Mouse (Mus musculus): ENCODE data around the gene Cyp8b1.

Cyp8b1 gene

GRCm38 (mm10) chr9:121916102-121916501 lies at the start of gene Cyp8b1:
Gene Cyp8b1 (minus strand): TSS chr9:121916305.
- no peak for DNase-seq (ENCODE audit: low read depth, low spot score)

GRCm38 (mm10) chr9:121964941-121965340 lies 48.8 kb upstream of the Cyp8b1 start:
- DNase-seq (ENCODE audit: low read depth, low spot score): no peak

DNA sequence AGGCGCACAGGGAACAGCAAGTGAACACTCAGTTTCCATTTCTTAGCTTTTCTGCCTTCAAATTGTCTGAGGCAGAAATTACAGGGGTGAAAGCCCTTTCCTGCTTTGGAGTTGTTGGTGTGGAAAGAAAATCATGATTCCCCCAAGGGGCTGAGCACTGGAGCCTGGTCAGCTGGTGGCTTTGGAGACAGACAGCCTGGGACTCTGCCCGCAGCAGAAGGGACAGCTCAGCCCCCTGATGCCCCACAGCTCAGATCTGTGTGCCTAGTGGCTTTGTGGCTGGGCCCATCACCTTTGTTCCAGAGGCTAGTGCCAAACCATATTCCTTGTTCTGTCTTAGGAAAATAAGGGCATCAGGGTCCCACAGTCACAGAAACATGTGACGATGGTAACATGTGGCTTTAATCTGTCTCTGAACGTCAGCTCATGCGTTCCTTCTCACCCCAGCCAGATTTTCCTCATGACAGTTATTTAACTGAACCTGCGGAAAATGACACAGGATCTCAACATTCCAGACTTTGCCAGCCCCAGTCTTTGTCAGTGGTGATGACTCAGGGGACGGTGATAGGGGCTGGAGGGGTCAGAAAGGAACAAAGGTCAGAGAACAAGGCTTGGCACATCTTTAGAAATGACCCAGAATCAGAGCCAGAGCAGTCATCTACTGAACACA lies 44.0 kb upstream of the Cyp8b1 start:
- no peak for DNase-seq (ENCODE audit: low read depth, low spot score)

GRCm38 (mm10) chr9:121952596-121952995 lies 36.5 kb upstream of the Cyp8b1 start:
- no peak for DNase-seq (ENCODE audit: low read depth, low spot score)

- no peak for DNase-seq (ENCODE audit: low read depth, low spot score)
Measured at GRCm38 (mm10) chr9:121951114-121951423, 35.0 kb upstream of the Cyp8b1 start.

- DNase-seq (ENCODE audit: low read depth, low spot score): no peak
Measured at GRCm38 (mm10) chr9:121950418-121951113, 34.5 kb upstream of the Cyp8b1 start, which contains the start of gene Fam198a. Gene Fam198a (plus strand): TSS chr9:121950988.

GRCm38 (mm10) chr9:121948431-121948830 lies 32.3 kb upstream of the Cyp8b1 start:
- DNase-seq (ENCODE audit: low read depth, low spot score): no peak

GRCm38 (mm10) chr9:121947784-121948183 lies 31.7 kb upstream of the Cyp8b1 start:
- no peak for DNase-seq (ENCODE audit: low read depth, low spot score)

DNA sequence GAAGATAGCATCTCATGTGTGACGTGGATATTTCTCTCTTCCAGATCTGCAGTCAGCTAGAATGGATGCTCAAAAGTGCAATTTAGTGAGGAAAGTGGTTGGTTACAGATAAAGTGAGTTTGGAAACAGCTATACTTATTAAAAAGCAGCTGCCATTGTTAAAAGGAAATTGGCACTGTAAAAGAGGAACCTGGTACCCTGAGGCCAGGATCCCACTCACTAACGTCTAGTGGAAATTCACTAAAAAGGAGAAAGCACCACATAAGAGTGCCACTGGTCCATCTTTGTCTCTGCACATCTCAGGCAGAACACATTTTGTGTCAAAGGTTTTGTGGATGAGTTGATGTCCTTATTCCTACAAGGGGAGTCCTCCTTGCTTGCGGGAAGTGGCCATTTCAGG lies 27.5 kb upstream of the Cyp8b1 start:
- DNase-seq (ENCODE audit: low read depth, low spot score): no peak

DNA sequence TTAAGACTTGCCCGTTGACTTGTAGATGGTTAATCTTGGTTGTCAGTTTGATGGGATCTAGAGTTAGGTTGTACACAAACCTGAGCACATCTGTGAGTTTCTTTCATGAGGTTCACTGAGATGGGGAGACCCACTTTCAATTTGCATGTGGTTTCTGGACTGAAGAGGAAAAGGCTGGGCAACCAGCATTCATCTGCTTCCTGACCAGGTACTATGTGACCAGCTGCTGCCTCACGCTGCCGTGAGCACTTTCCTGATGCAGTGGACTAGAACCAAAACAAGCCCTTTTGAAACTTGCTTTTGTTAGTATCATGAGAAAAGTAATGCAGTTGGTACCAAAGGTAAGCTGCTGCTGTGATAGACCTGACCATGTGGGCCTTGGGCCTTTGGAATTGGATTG lies 26.9 kb upstream of the Cyp8b1 start:
- no peak for DNase-seq (ENCODE audit: low read depth, low spot score)

GRCm38 (mm10) chr9:121937944-121938355 lies 21.8 kb upstream of the Cyp8b1 start:
- no peak for DNase-seq (ENCODE audit: low read depth, low spot score)

DNA sequence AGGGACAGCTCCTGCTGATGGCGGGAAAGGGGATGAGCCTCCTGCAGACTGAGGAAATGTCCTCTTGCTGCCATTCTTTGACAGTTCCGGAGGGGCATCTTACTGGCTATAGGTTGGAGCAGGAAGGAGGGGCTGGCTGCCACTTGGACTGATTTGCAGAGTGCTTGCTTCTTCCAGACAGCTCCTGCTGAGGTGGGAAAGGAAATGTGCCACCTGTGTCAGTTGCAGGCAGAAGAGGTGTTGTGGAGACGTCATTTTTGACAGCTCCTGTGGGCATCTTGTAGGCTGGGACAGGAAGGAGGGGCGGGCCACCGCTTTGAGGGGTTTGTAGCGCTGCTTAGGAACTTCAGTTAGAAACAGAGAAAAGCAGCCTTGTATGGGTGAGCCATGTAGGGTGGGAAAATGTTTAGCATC lies 21.4 kb upstream of the Cyp8b1 start:
- DNase-seq (ENCODE audit: low read depth, low spot score): no peak

GRCm38 (mm10) chr9:121936952-121937351 lies 20.8 kb upstream of the Cyp8b1 start:
- DNase-seq (ENCODE audit: low read depth, low spot score): no peak

DNA sequence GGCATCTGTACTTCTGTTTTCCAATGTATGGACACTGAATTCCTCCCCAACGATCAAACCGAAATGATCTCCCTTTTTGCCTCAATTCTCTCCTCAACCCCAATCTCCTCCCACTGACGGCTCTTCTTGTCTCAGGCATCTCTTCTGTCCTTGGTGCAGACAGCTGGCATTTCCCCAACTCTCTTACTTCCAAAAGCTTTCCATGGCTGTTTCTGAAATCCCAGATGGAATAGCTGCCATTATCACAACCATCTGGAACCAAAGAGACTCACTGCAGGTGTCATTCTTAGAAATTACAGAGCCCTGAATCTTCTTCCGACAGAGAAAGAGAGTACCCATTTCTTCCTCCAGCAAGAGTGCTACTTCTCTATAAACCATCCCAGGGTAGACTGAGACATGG lies 18.8 kb upstream of the Cyp8b1 start:
- no peak for DNase-seq (ENCODE audit: low read depth, low spot score)

GRCm38 (mm10) chr9:121928498-121928897 lies 12.4 kb upstream of the Cyp8b1 start:
- DNase-seq (ENCODE audit: low read depth, low spot score): no peak

DNA sequence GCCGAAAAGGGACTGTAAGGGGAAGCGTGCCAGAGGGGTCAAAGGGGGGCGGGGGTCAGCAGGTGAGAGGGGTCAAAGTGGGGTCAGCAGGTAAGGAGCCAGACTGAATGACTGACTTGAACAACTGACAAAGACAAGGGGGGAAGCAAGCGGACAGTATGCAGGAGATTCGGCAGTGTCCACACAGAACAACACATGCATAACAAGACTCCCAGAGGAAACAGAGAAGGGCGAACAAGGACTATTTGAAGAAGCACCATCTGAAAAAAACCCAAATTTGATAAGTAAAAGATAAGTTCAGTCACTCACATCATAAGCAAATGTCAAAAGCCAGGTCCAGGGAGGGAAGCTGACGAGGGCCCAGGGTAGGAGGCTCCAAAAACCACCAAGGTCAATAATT lies 11.6 kb upstream of the Cyp8b1 start:
- no peak for DNase-seq (ENCODE audit: low read depth, low spot score)

- DNase-seq (ENCODE audit: low read depth, low spot score): no peak
Measured at GRCm38 (mm10) chr9:121926634-121927405, 10.7 kb upstream of the Cyp8b1 start.

- DNase-seq (ENCODE audit: low read depth, low spot score): no peak
Measured at GRCm38 (mm10) chr9:121925959-121926358, 9.9 kb upstream of the Cyp8b1 start.

- no peak for DNase-seq (ENCODE audit: low read depth, low spot score)
Measured at GRCm38 (mm10) chr9:121924901-121925560, 8.9 kb upstream of the Cyp8b1 start.

GRCm38 (mm10) chr9:121923906-121924305 lies 7.8 kb upstream of the Cyp8b1 start:
- no peak for DNase-seq (ENCODE audit: low read depth, low spot score)

DNA sequence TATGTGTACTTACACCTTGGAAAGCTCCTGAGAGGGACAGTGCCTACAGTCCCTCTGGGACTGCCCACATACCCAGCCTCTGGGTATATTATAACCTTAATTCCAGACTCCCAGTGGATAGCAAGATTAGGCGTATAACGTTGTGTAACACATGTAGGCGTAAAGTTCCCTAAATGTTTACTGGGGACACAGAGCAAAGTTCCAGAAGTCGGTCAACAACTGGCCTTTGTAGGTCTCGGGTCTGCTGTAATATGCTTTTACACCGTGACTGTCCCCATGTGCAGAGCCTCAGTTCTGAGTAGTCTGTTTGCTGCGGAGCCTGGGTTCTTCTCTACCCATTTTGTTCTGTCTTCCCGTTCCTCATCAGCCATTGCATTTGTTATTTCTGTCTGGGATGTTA lies 7.3 kb upstream of the Cyp8b1 start:
- no peak for DNase-seq (ENCODE audit: low read depth, low spot score)

GRCm38 (mm10) chr9:121919027-121919501 lies 3.0 kb upstream of the Cyp8b1 start:
- DNase-seq (ENCODE audit: low read depth, low spot score): no peak
